Mouse (Mus musculus) kidney, adult 2 months (tissue): Measurements from ENCODE around the gene Opa1.

ENCODE experiments used
- CTCF ChIP-seq: fragments of 200-500 bp; conservative IDR thresholded peaks from 2 replicates; pipeline ENCODE4 v1.5.1; 2011; ENCODE audit warnings: low read depth, mild to moderate bottlenecking, control low read depth, low read length, moderate library complexity, mixed read lengths; ENCODE audit not compliant: insufficient read depth, insufficient read length
- POLR2A ChIP-seq: fragments of 200-500 bp; IDR thresholded peaks from one replicate; pipeline ENCODE4 v1.6.1; 2011; ENCODE audit warnings: low read depth, low read length, control low read depth

- TF ChIP-seq POLR2A: no peak
- no peak for TF ChIP-seq CTCF
Observed at GRCm38 (mm10) chr16:29644871-29645270, 65.7 kb downstream of the Opa1 start.
